Mouse (Mus musculus): ENCODE data around the gene Oser1. TPM values are rescaled to one million over a fixed set of nuclear protein-coding genes. Genes with fewer than 3 reads are reported as not detected.
A peak's percentile ranks its signal among the peaks of the same experiment; 100 is the strongest.

Gene Oser1
- total and polyA plus RNA-seq, 2 experiments from 2014 or later, result 22.9 to 59.6 TPM

- ATAC-seq, result no peak
- Histone ChIP-seq H3K9me3 (ENCODE audit: low read length) (peaks cover 2% of the 10 kb centered on the region; the same call in 1 of the 2 replicates), H3K4me1 (ENCODE audit: insufficient read depth, low read length) (no peaks in the 10 kb centered on the region), H3K36me3 (ENCODE audit: insufficient read depth, low read length) (no peaks in the 10 kb centered on the region), H3K4me3 (ENCODE audit: low read length) (no peak overlapping the region), H3K27me3 (ENCODE audit: insufficient read depth, low read length) (no peaks in the 10 kb centered on the region), H3K4me2 (ENCODE audit: low read depth, low read length) (no peak overlapping the region), H3K27ac (no peak overlapping the region), H3K9ac (replicated peaks; ENCODE audit: low read length) (no peak overlapping the region)
- TF ChIP-seq CTCF (IDR thresholded peaks at IDR 0.05; ENCODE audit: low read depth), result no peak
- 90% methylated on average over 6 of the region's 6 CpGs for WGBS
- DNase-seq (ENCODE audit: low spot score), result no peak
Observed at GRCm38 (mm10) chr2:163385126-163385525, 39.4 kb downstream of the Oser1 start.

GRCm38 (mm10) chr2:163381246-163381645, 43.3 kb downstream of the Oser1 start:
- Histone ChIP-seq H3K4me3 (ENCODE audit: low read length) (no peak overlapping the region), H3K9ac (replicated peaks; ENCODE audit: low read length) (no peak overlapping the region), H3K4me1 (ENCODE audit: insufficient read depth, low read length) (no peaks in the 10 kb centered on the region), H3K9me3 (ENCODE audit: low read length) (no peaks in the 10 kb centered on the region), H3K27me3 (ENCODE audit: insufficient read depth, low read length) (peaks cover 6% of the 10 kb centered on the region), H3K27ac (no peak overlapping the region), H3K36me3 (ENCODE audit: insufficient read depth, low read length) (no peaks in the 10 kb centered on the region), H3K4me2 (ENCODE audit: low read depth, low read length) (no peak overlapping the region)
- ATAC-seq (no peak), DNase-seq (ENCODE audit: low spot score) (no peak)
- TF ChIP-seq CTCF (IDR thresholded peaks at IDR 0.05; ENCODE audit: low read depth), result no peak
- WGBS, result 77% methylated on average over 8 of the region's 8 CpGs

DNA sequence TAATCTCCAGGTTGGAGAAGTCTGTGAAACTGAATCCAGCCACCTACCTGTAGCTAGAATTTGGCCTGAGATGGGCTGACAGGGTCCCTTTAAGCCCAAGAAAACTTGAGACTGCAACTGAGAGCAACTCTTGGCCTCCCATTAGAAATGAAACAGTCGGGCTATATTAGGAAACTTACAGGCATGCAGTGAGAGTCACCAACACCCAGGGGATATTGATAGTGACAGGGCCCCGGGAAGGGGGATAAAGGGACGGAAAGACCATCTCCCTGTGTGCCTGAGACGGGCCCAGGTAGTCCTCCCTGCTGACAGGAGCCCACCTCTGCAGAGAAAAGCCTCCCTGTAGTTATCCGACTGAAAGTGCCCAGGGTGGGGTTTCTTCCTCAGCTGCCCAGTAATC, 45.1 kb downstream of the Oser1 start:
- Histone ChIP-seq H3K27ac (no peak overlapping the region), H3K4me3 (ENCODE audit: low read length) (no peak overlapping the region), H3K36me3 (ENCODE audit: insufficient read depth, low read length) (no peaks in the 10 kb centered on the region), H3K9me3 (ENCODE audit: low read length) (no peaks in the 10 kb centered on the region), H3K27me3 (ENCODE audit: insufficient read depth, low read length) (peaks cover 17% of the 10 kb centered on the region), H3K9ac (replicated peaks; ENCODE audit: low read length) (no peak overlapping the region), H3K4me2 (ENCODE audit: low read depth, low read length) (no peak overlapping the region), H3K4me1 (ENCODE audit: insufficient read depth, low read length) (no peaks in the 10 kb centered on the region)
- DNase-seq (ENCODE audit: low spot score) (no peak), ATAC-seq (no peak)
- TF ChIP-seq CTCF (IDR thresholded peaks at IDR 0.05; ENCODE audit: low read depth), result no peak
- 75% methylated on average over 5 of the region's 5 CpGs for WGBS

DNA sequence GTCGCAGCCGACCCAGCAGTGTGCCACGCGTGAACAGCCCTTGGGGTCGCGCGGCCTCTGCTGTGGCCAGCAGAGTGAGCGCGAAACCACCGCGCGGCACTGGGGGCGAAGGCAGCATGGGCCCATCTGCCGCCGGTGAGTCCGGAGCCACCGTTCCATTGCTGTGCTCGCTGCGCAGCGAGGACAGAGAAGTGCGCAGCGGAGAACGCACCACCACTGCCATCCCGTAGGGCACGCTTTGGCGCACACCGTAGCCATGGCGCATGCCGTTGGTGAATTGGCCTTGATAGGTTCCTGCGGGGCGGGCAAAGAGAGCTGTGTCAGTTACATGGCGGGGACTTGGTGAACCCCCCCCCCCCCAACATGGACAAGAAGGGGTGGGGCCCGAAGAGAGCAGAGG, 48.4 kb downstream of the Oser1 start:
- 35% methylated on average over 33 of the region's 33 CpGs for WGBS
- no peaks in the 10 kb centered on the region for H3K9me3 ChIP-seq (ENCODE audit: low read length)
- no peak overlapping the region for H3K9ac ChIP-seq (replicated peaks; ENCODE audit: low read length)
- H3K4me3 ChIP-seq (ENCODE audit: low read length), result no peak overlapping the region
- H3K27me3 ChIP-seq (ENCODE audit: insufficient read depth, low read length), result peaks cover 17% of the 10 kb centered on the region
- no peaks in the 10 kb centered on the region for H3K36me3 ChIP-seq (ENCODE audit: insufficient read depth, low read length)
- H3K4me2 ChIP-seq (ENCODE audit: low read depth, low read length), result peak overlapping the region; percentile 10; the same call in 1 of the 2 replicates
- ATAC-seq (no peak), DNase-seq (ENCODE audit: low spot score) (no peak)
- no peak for TF ChIP-seq CTCF (IDR thresholded peaks at IDR 0.05; ENCODE audit: low read depth)
- no peaks in the 10 kb centered on the region for H3K4me1 ChIP-seq (ENCODE audit: insufficient read depth, low read length)
- no peak overlapping the region for H3K27ac ChIP-seq

- ATAC-seq (no peak), DNase-seq (ENCODE audit: low spot score) (no peak)
- Histone ChIP-seq H3K9ac (replicated peaks; ENCODE audit: low read length) (no peak overlapping the region), H3K4me2 (ENCODE audit: low read depth, low read length) (0 out of 2 replicates have a peak overlapping the region, but pooled peaks have one; percentile 10), H3K4me1 (ENCODE audit: insufficient read depth, low read length) (no peaks in the 10 kb centered on the region), H3K27me3 (ENCODE audit: insufficient read depth, low read length) (peaks cover 17% of the 10 kb centered on the region), H3K36me3 (ENCODE audit: insufficient read depth, low read length) (no peaks in the 10 kb centered on the region), H3K4me3 (ENCODE audit: low read length) (no peak overlapping the region), H3K27ac (no peak overlapping the region), H3K9me3 (ENCODE audit: low read length) (no peaks in the 10 kb centered on the region)
- 39% methylated on average over 35 of the region's 35 CpGs for WGBS
- TF ChIP-seq CTCF (IDR thresholded peaks at IDR 0.05; ENCODE audit: low read depth), result no peak
Observed at GRCm38 (mm10) chr2:163375468-163375867, 49.0 kb downstream of the Oser1 start.

GRCm38 (mm10) chr2:163372627-163373026, 51.9 kb downstream of the Oser1 start:
- no peak overlapping the region for H3K4me3 ChIP-seq (ENCODE audit: low read length)
- H3K9ac ChIP-seq (replicated peaks; ENCODE audit: low read length), result no peak overlapping the region
- H3K4me2 ChIP-seq (ENCODE audit: low read depth, low read length), result no peak overlapping the region
- DNase-seq (ENCODE audit: low spot score) (no peak), ATAC-seq (no peak)
- no peak for TF ChIP-seq CTCF (IDR thresholded peaks at IDR 0.05; ENCODE audit: low read depth)
- no peaks in the 10 kb centered on the region for H3K4me1 ChIP-seq (ENCODE audit: insufficient read depth, low read length)
- H3K36me3 ChIP-seq (ENCODE audit: insufficient read depth, low read length), result no peaks in the 10 kb centered on the region
- H3K27ac ChIP-seq, result no peak overlapping the region
- no peaks in the 10 kb centered on the region for H3K9me3 ChIP-seq (ENCODE audit: low read length)
- H3K27me3 ChIP-seq (ENCODE audit: insufficient read depth, low read length), result peaks cover 17% of the 10 kb centered on the region
- WGBS, result 91% methylated on average over 1 of the region's 1 CpGs

- H3K36me3 ChIP-seq (ENCODE audit: insufficient read depth, low read length), result no peaks in the 10 kb centered on the region
- H3K4me3 ChIP-seq (ENCODE audit: low read length), result no peak overlapping the region
- DNase-seq (ENCODE audit: low spot score), result no peak
- H3K4me2 ChIP-seq (ENCODE audit: low read depth, low read length), result no peak overlapping the region
- 0 out of 2 replicates have a peak, but pooled peaks cover 2% of the 10 kb centered on the region for H3K27me3 ChIP-seq (ENCODE audit: insufficient read depth, low read length)
- no peaks in the 10 kb centered on the region for H3K4me1 ChIP-seq (ENCODE audit: insufficient read depth, low read length)
- no peak for TF ChIP-seq CTCF (IDR thresholded peaks at IDR 0.05; ENCODE audit: low read depth)
- ATAC-seq, result no peak
- WGBS, result 57% methylated on average over 4 of the region's 4 CpGs
- no peak overlapping the region for H3K27ac ChIP-seq
- H3K9ac ChIP-seq (replicated peaks; ENCODE audit: low read length), result no peak overlapping the region
- H3K9me3 ChIP-seq (ENCODE audit: low read length), result no peaks in the 10 kb centered on the region
Observed at GRCm38 (mm10) chr2:163370175-163370574, 54.3 kb downstream of the Oser1 start.
